Mouse (Mus musculus) lung, adult 2 months (tissue): ENCODE results near the gene Krba1.

ENCODE experiments used
- CTCF ChIP-seq: fragments of 200-500 bp; IDR thresholded peaks from 2 replicates; pipeline ENCODE4 v1.5.1; 2011; ENCODE audit warnings: mild to moderate bottlenecking, low read length, control low read depth; ENCODE audit not compliant: insufficient read depth
- POLR2A ChIP-seq: fragments of 200-500 bp; IDR thresholded peaks from 2 replicates; pipeline ENCODE4 v1.6.1; 2011; ENCODE audit warnings: low read depth, mild to moderate bottlenecking, control low read depth, low read length, borderline replicate concordance; ENCODE audit errors: extremely low read depth

- TF ChIP-seq CTCF, result no peak
- TF ChIP-seq POLR2A, result no peak
These were observed 51.5 kb downstream of the Krba1 start for GRCm38 (mm10) chr6:48446896-48447295.
